Mouse (Mus musculus) retina, postnatal 7 days (tissue): ENCODE measurements at regions not wholly inside any gene's neighbourhood (a gene's known extent, or its start where the extent isn't known, plus 50 kb on each side); places are given as distances from the start of the nearest gene placed in this dataset.

Source experiments
- DNase-seq: peaks from one replicate; pipeline ENCODE4 v3.0.0-alpha.2; 2012; ENCODE audit warnings: low read depth, low spot score

- no peak for DNase-seq
Measured at GRCm38 (mm10) chr16:75487915-75488314, 97.9 kb downstream of the Lipi start.

GRCm38 (mm10) chr16:75483878-75484277 is 102.0 kb downstream of the Lipi start:
- no peak for DNase-seq

GRCm38 (mm10) chr16:75465420-75465975 is 120.4 kb downstream of the Lipi start:
- DNase-seq: no peak

- DNase-seq: no peak
Measured at GRCm38 (mm10) chr16:75462136-75462535, 123.7 kb downstream of the Lipi start.

- DNase-seq: no peak
Measured at GRCm38 (mm10) chr16:75446901-75447514, 138.9 kb downstream of the Lipi start.

- no peak for DNase-seq
Measured at GRCm38 (mm10) chr16:75439296-75439695, 146.6 kb downstream of the Lipi start.

GRCm38 (mm10) chr16:75433227-75433626 is 152.6 kb downstream of the Lipi start:
- no peak for DNase-seq

GRCm38 (mm10) chr16:75384526-75385222 is 201.2 kb downstream of the Lipi start:
- no peak for DNase-seq

- no peak for DNase-seq
Measured at GRCm38 (mm10) chr16:75381191-75381590, 204.7 kb downstream of the Lipi start.

GRCm38 (mm10) chr16:75369700-75370099 is 216.2 kb downstream of the Lipi start:
- no peak for DNase-seq

GRCm38 (mm10) chr16:75366727-75367126 is 219.1 kb downstream of the Lipi start:
- no peak for DNase-seq

GRCm38 (mm10) chr16:75365361-75365994 is 220.4 kb downstream of the Lipi start:
- DNase-seq: no peak

GRCm38 (mm10) chr16:75362095-75362494 is 223.8 kb downstream of the Lipi start:
- DNase-seq: no peak

GRCm38 (mm10) chr16:75360791-75361190 is 225.1 kb downstream of the Lipi start:
- DNase-seq: no peak

- DNase-seq: no peak
Measured at GRCm38 (mm10) chr16:75353394-75353793, 232.5 kb downstream of the Lipi start.

GRCm38 (mm10) chr16:75344201-75344927 is 241.5 kb downstream of the Lipi start:
- no peak for DNase-seq

- DNase-seq: peak; percentile 4
Measured at GRCm38 (mm10) chr16:75343028-75343901, 242.6 kb downstream of the Lipi start.

GRCm38 (mm10) chr16:75334228-75334627 is 251.6 kb downstream of the Lipi start:
- no peak for DNase-seq

GRCm38 (mm10) chr16:75333750-75334149 is 252.1 kb downstream of the Lipi start:
- no peak for DNase-seq

GRCm38 (mm10) chr16:75332853-75333252 is 253.0 kb downstream of the Lipi start:
- DNase-seq: no peak

GRCm38 (mm10) chr16:75325296-75325695 is 260.6 kb downstream of the Lipi start:
- peak; percentile 21 for DNase-seq
